Mouse (Mus musculus): Measurements from ENCODE around the gene Mip.
"Not testable (repeated sequence)": the region's sequence is repeated elsewhere in the genome, so short reads cannot be mapped to it uniquely, and the experiment has no call there.

The Mip gene

GRCm38 (mm10) chr10:128244121-128244520, 18.5 kb downstream of the Mip start:
- no peak for DNase-seq (ENCODE audit: extremely low read depth, low read depth)

- DNase-seq (ENCODE audit: extremely low read depth, low read depth), result no peak
These were observed 21.5 kb downstream of the Mip start for GRCm38 (mm10) chr10:128247020-128247732.

GRCm38 (mm10) chr10:128250565-128250964, 24.9 kb downstream of the Mip start:
- DNase-seq (ENCODE audit: extremely low read depth, low read depth), result no peak

- DNase-seq (ENCODE audit: extremely low read depth, low read depth), result no peak
These were observed 28.1 kb downstream of the Mip start, which contains the start of gene Apon for GRCm38 (mm10) chr10:128253677-128254255. Gene Apon, plus strand, starts transcription at chr10:128254096.

GRCm38 (mm10) chr10:128255925-128256324, 30.3 kb downstream of the Mip start:
- DNase-seq (ENCODE audit: extremely low read depth, low read depth), result no peak

- DNase-seq (ENCODE audit: extremely low read depth, low read depth), result no peak
These were observed 30.7 kb downstream of the Mip start for GRCm38 (mm10) chr10:128256328-128256727.

- DNase-seq (ENCODE audit: extremely low read depth, low read depth), result no peak
These were observed 33.3 kb downstream of the Mip start for GRCm38 (mm10) chr10:128258953-128259352.

- DNase-seq (ENCODE audit: extremely low read depth, low read depth), result no peak
These were observed 34.3 kb downstream of the Mip start for GRCm38 (mm10) chr10:128259946-128260345.

- not testable (repeated sequence) for DNase-seq (ENCODE audit: extremely low read depth, low read depth)
These were observed 34.7 kb downstream of the Mip start for GRCm38 (mm10) chr10:128260376-128260775.

- DNase-seq (ENCODE audit: extremely low read depth, low read depth), result no peak
These were observed 36.7 kb downstream of the Mip start for GRCm38 (mm10) chr10:128262300-128262699.

GRCm38 (mm10) chr10:128263393-128264310, 38.0 kb downstream of the Mip start:
- no peak for DNase-seq (ENCODE audit: extremely low read depth, low read depth)

GRCm38 (mm10) chr10:128268371-128268770, 42.7 kb downstream of the Mip start, which contains the start of gene Apof:
Gene Apof, plus strand, starts transcription at chr10:128268671.
- DNase-seq (ENCODE audit: extremely low read depth, low read depth), result no peak

GRCm38 (mm10) chr10:128269206-128269910, 43.7 kb downstream of the Mip start:
- no peak for DNase-seq (ENCODE audit: extremely low read depth, low read depth)

GRCm38 (mm10) chr10:128270287-128270841, 44.7 kb downstream of the Mip start, which contains the start of gene Stat2:
Gene Stat2, plus strand, starts transcription at chr10:128270559.
- peak; percentile 96 for DNase-seq (ENCODE audit: extremely low read depth, low read depth)

GRCm38 (mm10) chr10:128270866-128271265, 45.2 kb downstream of the Mip start:
- DNase-seq (ENCODE audit: extremely low read depth, low read depth), result peak; percentile 17

GRCm38 (mm10) chr10:128271883-128272282, 46.2 kb downstream of the Mip start:
- DNase-seq (ENCODE audit: extremely low read depth, low read depth), result no peak

- not testable (repeated sequence) for DNase-seq (ENCODE audit: extremely low read depth, low read depth)
These were observed 47.3 kb downstream of the Mip start for GRCm38 (mm10) chr10:128272819-128273439.

- not testable (repeated sequence) for DNase-seq (ENCODE audit: extremely low read depth, low read depth)
These were observed 49.7 kb downstream of the Mip start for GRCm38 (mm10) chr10:128275374-128275773.

- no peak for DNase-seq (ENCODE audit: extremely low read depth, low read depth)
These were observed 52.5 kb downstream of the Mip start for GRCm38 (mm10) chr10:128278158-128278557.

GRCm38 (mm10) chr10:128280943-128281342, 55.3 kb downstream of the Mip start:
- no peak for DNase-seq (ENCODE audit: extremely low read depth, low read depth)

Measured in MEL-GATA-1-ER (cell line).